Mouse (Mus musculus): ENCODE results near the gene Gnaq.
A peak's percentile ranks its signal among the peaks of the same experiment; 100 is the strongest.
"Not testable (repeated sequence)": the region's sequence is repeated elsewhere in the genome, so short reads cannot be mapped to it uniquely, and the experiment has no call there.

The Gnaq gene

DNA sequence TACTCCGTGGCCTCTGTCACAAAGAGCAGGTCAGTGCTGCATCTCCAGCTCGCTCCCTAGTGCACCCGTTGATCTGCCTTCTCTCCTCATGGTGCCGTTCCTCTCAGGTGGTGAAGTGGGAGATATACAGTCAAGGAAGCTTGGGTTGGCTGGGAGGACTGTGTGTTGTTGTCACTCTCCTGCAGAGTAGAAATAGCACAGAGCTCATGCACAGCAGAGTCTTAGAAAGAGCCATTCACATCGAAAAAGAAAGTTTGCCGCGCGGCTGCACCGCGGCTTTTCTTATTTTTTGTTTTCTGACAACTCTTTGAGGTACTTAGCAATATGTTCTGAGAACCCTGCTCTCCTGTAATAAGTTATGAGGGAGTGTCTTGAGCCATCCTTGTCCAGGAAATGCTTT lies 10.4 kb downstream of the Gnaq start:
- DNase-seq (ENCODE audit: low read depth, low spot score), result no peak

DNA sequence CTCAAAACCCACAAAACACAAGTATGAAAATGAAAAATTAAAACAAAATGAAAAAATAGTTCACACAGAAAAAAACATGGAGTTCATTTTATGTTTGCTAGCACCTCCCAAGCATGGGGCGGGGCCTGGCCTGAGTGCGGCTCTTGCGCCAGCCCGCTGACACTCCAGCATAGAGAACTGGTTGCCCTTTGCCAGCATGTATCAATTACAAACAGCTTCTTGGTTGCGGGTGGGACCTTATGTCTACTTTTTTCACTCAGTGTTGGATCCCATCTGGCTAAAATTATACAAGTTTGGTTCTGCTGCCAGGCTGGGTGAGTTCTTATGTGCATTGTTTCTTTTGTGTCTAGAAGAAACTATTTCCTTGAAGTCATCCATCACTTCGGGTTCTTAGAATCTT lies 14.8 kb downstream of the Gnaq start:
- no peak for DNase-seq (ENCODE audit: low read depth, low spot score)

DNA sequence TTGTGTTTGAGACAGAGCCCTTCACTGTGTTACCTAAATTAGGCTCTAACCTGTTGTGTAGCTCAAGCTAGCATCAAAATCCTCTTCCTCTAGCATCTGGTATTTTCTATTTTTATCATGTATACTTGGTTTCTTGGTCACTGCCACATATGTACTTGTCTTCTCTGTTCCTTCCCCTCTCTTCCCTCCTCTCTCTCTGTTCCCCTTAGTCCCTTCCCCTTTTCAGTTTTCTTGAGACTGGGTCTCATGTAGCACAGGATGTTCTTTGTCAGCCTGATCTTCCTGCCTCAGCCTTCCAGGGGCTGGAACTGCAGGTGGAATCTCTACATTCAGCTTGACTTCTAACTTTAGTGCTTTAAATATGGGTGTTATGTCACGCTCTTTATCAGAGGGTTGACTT lies 16.5 kb downstream of the Gnaq start:
- no peak for DNase-seq (ENCODE audit: low read depth, low spot score)

DNA sequence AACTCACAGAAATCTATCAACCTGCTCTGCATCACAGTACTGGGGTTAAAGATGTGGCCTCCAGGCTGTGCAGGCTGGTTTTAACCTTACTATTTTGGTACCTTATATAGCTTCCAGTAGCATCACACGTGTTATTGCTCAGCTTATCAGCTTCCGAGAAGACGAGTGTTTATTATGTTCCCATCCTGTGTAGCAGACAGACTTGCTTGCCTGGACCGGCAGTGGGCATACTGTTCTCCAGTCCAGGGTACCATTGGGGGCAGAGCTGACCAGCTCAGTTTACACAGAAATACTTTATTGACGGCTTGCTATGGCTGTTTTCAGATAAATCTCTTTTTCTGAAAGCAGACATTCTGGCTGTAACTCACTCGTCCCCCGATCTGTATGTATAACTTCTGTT lies 17.7 kb downstream of the Gnaq start:
- no peak for DNase-seq (ENCODE audit: low read depth, low spot score)

DNA sequence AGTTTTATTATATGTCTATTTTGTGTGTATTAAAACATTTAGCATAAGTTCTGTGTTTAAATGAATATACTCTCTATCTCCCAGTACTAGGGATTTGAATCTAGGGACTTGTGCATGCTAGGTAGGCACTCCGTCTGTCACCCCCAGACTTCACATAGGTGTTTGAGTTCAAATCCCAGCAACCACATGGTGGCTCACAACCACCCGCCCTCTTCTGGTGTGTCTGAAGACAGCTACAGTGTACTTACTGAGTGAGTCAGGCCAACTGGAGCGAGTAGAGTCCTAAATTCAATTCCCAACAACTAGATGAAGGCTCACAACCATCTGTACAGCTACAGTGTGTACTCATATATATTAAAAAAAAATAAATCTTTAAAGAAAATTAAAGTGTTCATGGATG lies 21.2 kb downstream of the Gnaq start:
- DNase-seq (ENCODE audit: low read depth, low spot score), result no peak

- DNase-seq (ENCODE audit: low read depth, low spot score), result no peak
Observed at GRCm38 (mm10) chr19:16154480-16154879, 21.8 kb downstream of the Gnaq start.

GRCm38 (mm10) chr19:16157120-16157519 lies 24.5 kb downstream of the Gnaq start:
- peak; percentile 23 for DNase-seq (ENCODE audit: low read depth, low spot score)

- no peak for DNase-seq (ENCODE audit: low read depth, low spot score)
Observed at GRCm38 (mm10) chr19:16160759-16161158, 28.1 kb downstream of the Gnaq start.

DNA sequence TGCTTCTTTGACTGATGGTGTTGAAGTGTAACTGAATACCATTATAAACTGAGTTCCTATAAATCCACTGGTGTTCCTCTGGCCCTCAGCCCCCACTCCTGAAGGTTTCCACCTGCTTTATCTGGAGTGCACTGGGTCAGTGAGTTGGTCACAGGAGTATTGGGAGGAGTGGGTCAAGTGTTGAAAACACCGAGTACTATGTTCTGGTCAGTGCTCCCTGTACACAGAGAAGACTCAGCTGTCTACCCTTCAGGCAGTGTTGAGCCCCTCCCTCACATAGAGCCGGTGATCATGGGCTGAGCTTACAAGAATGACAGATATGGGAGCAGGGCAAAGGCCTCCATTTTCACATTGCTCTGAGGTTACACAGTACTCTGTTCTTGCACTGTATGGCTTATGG lies 28.6 kb downstream of the Gnaq start:
- no peak for DNase-seq (ENCODE audit: low read depth, low spot score)

DNA sequence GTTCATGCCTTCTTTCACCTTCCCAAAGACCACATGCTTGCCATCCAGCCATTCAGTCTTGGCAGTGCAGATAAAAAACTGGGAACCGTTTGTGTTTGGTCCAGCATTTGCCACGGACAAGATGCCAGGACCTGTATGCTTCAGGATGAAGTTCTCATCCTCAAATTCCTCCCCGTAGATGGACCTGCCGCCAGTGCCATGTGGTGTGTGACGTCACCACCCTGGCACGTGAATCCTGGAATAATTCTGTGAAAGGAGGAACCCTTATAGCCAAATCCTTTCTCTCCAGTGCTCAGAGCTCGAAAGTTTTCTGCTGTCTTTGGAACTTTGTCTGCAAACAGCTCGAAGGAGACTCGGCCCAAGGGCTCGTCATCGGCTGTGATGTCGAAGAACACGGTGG lies 31.8 kb downstream of the Gnaq start:
- not testable (repeated sequence) for DNase-seq (ENCODE audit: low read depth, low spot score)

DNA sequence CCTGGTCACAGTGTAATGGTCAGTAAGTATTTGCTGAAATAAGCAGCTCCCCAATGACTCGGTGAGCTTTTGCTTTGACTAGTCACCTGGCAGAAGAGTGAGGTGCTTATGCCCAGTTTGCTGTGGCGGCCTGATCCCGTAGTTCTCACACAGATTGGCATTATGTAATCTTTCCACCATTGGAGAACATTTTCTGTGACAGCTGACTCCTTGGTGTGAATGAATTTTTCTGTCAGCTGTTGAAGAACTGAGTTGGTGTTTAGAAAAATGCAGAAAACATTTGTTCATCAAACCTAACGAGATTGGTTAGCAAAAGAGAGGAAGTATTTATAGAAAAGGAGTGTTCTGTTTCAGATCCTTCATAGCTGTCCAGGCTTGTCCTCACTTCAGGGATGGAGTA lies 34.6 kb downstream of the Gnaq start:
- no peak for DNase-seq (ENCODE audit: low read depth, low spot score)

DNA sequence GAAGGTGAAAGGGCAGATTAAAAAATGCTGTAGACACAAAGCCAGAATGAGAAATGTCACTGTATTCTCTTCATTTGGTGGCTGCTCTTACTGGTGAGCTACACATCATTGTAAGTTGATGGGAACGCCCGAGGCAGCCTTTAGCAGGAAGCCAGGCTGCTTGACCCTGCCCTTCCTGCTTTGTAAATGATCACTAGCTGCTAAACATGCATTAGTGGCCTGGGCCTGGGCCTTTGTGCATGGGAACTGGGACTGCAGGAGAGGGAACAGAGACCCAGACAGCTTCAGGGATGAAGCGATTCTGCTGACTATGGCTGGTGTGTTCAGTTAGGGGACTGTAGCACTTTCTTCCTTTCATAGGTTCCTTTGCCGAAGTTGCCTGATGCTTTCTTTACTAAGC lies 35.6 kb downstream of the Gnaq start:
- peak; percentile 68 for DNase-seq (ENCODE audit: low read depth, low spot score)

- peak; percentile 29 for DNase-seq (ENCODE audit: low read depth, low spot score)
Observed at GRCm38 (mm10) chr19:16168653-16169198, 36.1 kb downstream of the Gnaq start.

GRCm38 (mm10) chr19:16170724-16171123 lies 38.1 kb downstream of the Gnaq start:
- DNase-seq (ENCODE audit: low read depth, low spot score), result no peak

GRCm38 (mm10) chr19:16173721-16174120 lies 41.1 kb downstream of the Gnaq start:
- no peak for DNase-seq (ENCODE audit: low read depth, low spot score)

DNA sequence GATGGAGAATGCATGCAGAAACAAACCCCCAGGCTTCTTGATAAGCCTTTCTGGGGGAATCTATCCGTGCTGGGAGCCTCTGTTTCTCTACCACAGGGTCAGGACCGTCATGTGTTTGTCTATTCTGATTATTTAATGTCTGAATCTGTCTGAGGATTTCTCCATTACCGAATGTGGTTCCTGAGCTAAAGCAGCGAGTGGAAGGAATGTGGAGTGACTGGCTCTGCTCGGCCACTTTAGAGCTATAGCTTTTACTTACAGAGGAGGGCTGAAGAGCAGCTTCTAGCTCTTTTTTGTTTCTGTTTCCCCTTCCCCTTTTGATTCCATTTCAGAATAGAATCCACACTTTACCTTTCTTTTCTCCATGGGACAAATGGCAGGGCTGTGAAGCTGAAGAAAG lies 43.8 kb downstream of the Gnaq start:
- DNase-seq (ENCODE audit: low read depth, low spot score), result no peak

DNA sequence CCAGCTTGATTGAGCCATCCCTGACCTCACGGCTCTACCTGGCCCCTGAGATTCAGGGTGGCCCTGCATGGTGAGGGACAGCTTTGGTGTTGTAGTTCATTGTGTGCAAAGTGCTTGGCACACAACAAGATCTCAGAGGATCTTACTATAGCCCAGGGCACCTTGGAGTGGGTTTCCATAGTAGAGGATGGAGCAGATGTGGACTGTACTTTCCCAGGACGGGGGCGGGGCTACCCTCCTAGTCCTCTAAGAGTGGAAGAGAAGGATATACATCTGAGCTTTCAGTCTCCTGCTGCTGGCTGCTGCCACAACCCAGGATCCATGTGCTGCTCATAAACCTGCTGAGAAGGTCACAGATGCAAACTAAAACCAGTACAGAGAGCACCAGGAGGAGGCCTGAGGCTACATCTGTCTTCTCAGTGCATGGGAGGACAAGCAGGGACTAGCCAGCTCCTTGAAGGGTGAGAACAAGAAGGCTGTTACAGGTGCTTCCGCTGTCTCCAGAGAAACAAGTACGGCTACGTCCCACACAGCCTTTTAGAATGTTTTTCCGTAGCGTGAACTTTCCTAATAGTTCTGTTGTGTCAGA lies 44.6 kb downstream of the Gnaq start:
- no peak for DNase-seq (ENCODE audit: low read depth, low spot score)

- no peak for DNase-seq (ENCODE audit: low read depth, low spot score)
Observed at GRCm38 (mm10) chr19:16181258-16181657, 48.6 kb downstream of the Gnaq start.

DNA sequence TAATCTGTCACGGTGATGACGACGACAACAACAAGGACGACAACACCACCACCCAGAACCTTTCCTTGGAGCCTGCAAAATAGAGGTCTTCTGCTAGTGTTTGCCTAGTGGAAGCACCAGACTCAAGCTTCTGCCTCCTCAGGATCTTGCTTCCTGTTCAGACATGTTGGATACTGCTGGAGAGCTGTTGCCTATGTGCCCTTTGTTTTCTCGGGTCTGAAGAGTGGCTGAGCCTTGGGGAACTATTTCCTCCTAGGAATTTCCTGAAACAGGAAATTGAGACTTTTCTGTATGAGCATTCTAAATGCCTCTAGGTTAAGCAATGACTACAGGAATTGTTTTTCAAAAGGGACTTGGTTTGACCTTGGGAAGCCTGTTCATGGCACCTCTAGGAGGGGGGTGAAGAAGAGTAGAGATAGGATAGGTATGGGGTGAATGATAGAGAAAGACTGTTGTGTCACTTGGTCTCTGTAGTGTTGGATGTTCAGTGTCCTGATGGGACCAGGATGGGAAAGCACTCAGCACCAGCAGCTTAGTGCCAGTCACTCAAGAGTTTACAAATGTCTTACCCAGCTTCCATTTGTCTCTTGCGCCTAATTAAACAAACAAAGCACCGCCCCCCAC lies 49.3 kb downstream of the Gnaq start:
- peak; percentile 33 for DNase-seq (ENCODE audit: low read depth, low spot score)

GRCm38 (mm10) chr19:16183592-16184365 lies 51.1 kb downstream of the Gnaq start:
- no peak for DNase-seq (ENCODE audit: low read depth, low spot score)

DNA sequence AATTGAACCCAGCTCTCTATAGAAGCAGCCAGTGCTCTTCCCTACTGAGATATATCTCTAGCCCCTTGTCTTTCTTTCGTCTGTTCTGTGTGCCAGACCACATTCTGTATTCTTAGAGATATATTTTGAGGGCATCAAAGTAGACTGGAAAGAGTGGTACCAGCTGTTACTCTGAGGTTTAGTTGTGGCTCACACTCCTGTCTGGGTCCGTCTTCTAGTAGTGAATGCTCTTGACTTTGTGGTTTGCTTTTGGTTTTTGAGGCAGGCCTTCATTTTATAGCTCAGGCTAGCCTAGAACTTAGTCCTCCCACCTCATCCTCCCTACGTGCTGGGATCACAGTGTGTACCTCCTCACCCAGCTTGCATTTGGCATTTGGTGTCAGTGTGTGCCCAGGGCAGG lies 54.4 kb downstream of the Gnaq start:
- DNase-seq (ENCODE audit: low read depth, low spot score), result no peak

- no peak for DNase-seq (ENCODE audit: low read depth, low spot score)
Observed at GRCm38 (mm10) chr19:16187952-16188351, 55.3 kb downstream of the Gnaq start.
